Mouse (Mus musculus): ENCODE data around the gene Alcam. TPM values are rescaled to one million over a fixed set of nuclear protein-coding genes. Genes with fewer than 3 reads are reported as not detected.

Alcam gene
- polyA plus RNA-seq (2014; fragmentation: Nextera tagmentation; extraction: Ambion mirVana): 14.7 and 21.2 TPM in 2 replicates

- Histone ChIP-seq H3K27me3 (ENCODE audit: control insufficient read depth, insufficient read depth, low read length) (no peaks in the 10 kb centered on the region), H3K4me2 (ENCODE audit: low read length) (peak within 1 kb of the TSS; percentile 84), H3K9ac (ENCODE audit: low read length) (peak within 1 kb of the TSS; percentile 71), H3K4me3 (ENCODE audit: control insufficient read depth in 1 of 2, insufficient read depth in 1 of 2, low read depth in 1 of 2, low read length in 2 of 2) (peak within 1 kb of the TSS; percentile 80 to 83), H3K9me3 (ENCODE audit: control insufficient read depth, low read length) (no peaks in the 10 kb centered on the region), H3K27ac (replicated peaks in 1 of 2; ENCODE audit: control insufficient read depth in 1 of 2, insufficient read depth in 1 of 2, low read depth in 2 of 2, low read length in 2 of 2) (peak within 1 kb of the TSS; percentile 67 to 78), H3K36me3 (ENCODE audit: control insufficient read depth, insufficient read depth, low read length) (no peaks in the 10 kb centered on the region), H3K4me1 (ENCODE audit: control insufficient read depth in 2 of 2, insufficient read depth in 2 of 2, low read length in 2 of 2) (peaks cover 0 to 7% of the 10 kb centered on the region in 2 experiments; a peak in 2 of 4 replicates)
- WGBS: under 1% methylated on average over 14 of the region's 14 CpGs
- ATAC-seq (ENCODE audit: insufficient number of reproducible peaks, insufficient read depth, low FRiP score, low read depth): no peak
Measured at GRCm38 (mm10) chr16:52453971-52454514, at the start of gene Alcam. Gene Alcam, minus strand, starts transcription at chr16:52454074.

- H3K27me3 ChIP-seq (ENCODE audit: control insufficient read depth, insufficient read depth, low read length): no peaks in the 10 kb centered on the region
- H3K4me2 ChIP-seq (ENCODE audit: low read length): no peak overlapping the region
- H3K9ac ChIP-seq (ENCODE audit: low read length): no peak overlapping the region
- no peak overlapping the region for H3K4me3 ChIP-seq (ENCODE audit: control insufficient read depth in 1 of 2, insufficient read depth in 1 of 2, low read depth in 1 of 2, low read length in 2 of 2)
- no peaks in the 10 kb centered on the region for H3K9me3 ChIP-seq (ENCODE audit: control insufficient read depth, low read length)
- 66% methylated on average over 4 of the region's 4 CpGs for WGBS
- H3K36me3 ChIP-seq (ENCODE audit: control insufficient read depth, insufficient read depth, low read length): no peaks in the 10 kb centered on the region
- ATAC-seq (ENCODE audit: insufficient number of reproducible peaks, insufficient read depth, low FRiP score, low read depth): no peak
- H3K4me1 ChIP-seq (ENCODE audit: control insufficient read depth in 2 of 2, insufficient read depth in 2 of 2, low read length in 2 of 2): no peaks in the 10 kb centered on the region
- no peak overlapping the region for H3K27ac ChIP-seq (replicated peaks in 1 of 2; ENCODE audit: control insufficient read depth in 1 of 2, insufficient read depth in 1 of 2, low read depth in 2 of 2, low read length in 2 of 2)
Measured at GRCm38 (mm10) chr16:52498757-52499335, 45.0 kb upstream of the Alcam start.

GRCm38 (mm10) chr16:52490542-52490941 lies 36.7 kb upstream of the Alcam start:
- WGBS: 71% methylated on average over 1 of the region's 1 CpGs
- no peaks in the 10 kb centered on the region for H3K9me3 ChIP-seq (ENCODE audit: control insufficient read depth, low read length)
- no peak overlapping the region for H3K4me2 ChIP-seq (ENCODE audit: low read length)
- H3K27ac ChIP-seq (replicated peaks in 1 of 2; ENCODE audit: control insufficient read depth in 1 of 2, insufficient read depth in 1 of 2, low read depth in 2 of 2, low read length in 2 of 2): no peak overlapping the region
- ATAC-seq (ENCODE audit: insufficient number of reproducible peaks, insufficient read depth, low FRiP score, low read depth): no peak
- no peak overlapping the region for H3K4me3 ChIP-seq (ENCODE audit: control insufficient read depth in 1 of 2, insufficient read depth in 1 of 2, low read depth in 1 of 2, low read length in 2 of 2)
- no peaks in the 10 kb centered on the region for H3K36me3 ChIP-seq (ENCODE audit: control insufficient read depth, insufficient read depth, low read length)
- H3K9ac ChIP-seq (ENCODE audit: low read length): no peak overlapping the region
- no peaks in the 10 kb centered on the region for H3K27me3 ChIP-seq (ENCODE audit: control insufficient read depth, insufficient read depth, low read length)
- no peaks in the 10 kb centered on the region for H3K4me1 ChIP-seq (ENCODE audit: control insufficient read depth in 2 of 2, insufficient read depth in 2 of 2, low read length in 2 of 2)

GRCm38 (mm10) chr16:52474235-52474634 lies 20.4 kb upstream of the Alcam start:
- H3K27ac ChIP-seq (replicated peaks in 1 of 2; ENCODE audit: control insufficient read depth in 1 of 2, insufficient read depth in 1 of 2, low read depth in 2 of 2, low read length in 2 of 2): no peak overlapping the region
- no peak for ATAC-seq (ENCODE audit: insufficient number of reproducible peaks, insufficient read depth, low FRiP score, low read depth)

GRCm38 (mm10) chr16:52473089-52473488 lies 19.2 kb upstream of the Alcam start:
- H3K4me2 ChIP-seq (ENCODE audit: low read length): no peak overlapping the region
- H3K36me3 ChIP-seq (ENCODE audit: control insufficient read depth, insufficient read depth, low read length): no peaks in the 10 kb centered on the region
- no peak overlapping the region for H3K4me3 ChIP-seq (ENCODE audit: control insufficient read depth in 1 of 2, insufficient read depth in 1 of 2, low read depth in 1 of 2, low read length in 2 of 2)
- H3K9ac ChIP-seq (ENCODE audit: low read length): no peak overlapping the region
- no peaks in the 10 kb centered on the region for H3K4me1 ChIP-seq (ENCODE audit: control insufficient read depth in 2 of 2, insufficient read depth in 2 of 2, low read length in 2 of 2)
- H3K27me3 ChIP-seq (ENCODE audit: control insufficient read depth, insufficient read depth, low read length): no peaks in the 10 kb centered on the region
- H3K9me3 ChIP-seq (ENCODE audit: control insufficient read depth, low read length): no peaks in the 10 kb centered on the region
- no peak for ATAC-seq (ENCODE audit: insufficient number of reproducible peaks, insufficient read depth, low FRiP score, low read depth)
- 88% methylated on average over 2 of the region's 2 CpGs for WGBS
- no peak overlapping the region for H3K27ac ChIP-seq (replicated peaks in 1 of 2; ENCODE audit: control insufficient read depth in 1 of 2, insufficient read depth in 1 of 2, low read depth in 2 of 2, low read length in 2 of 2)

More at GRCm38 (mm10) chr16:52474235-52474634, 20.4 kb upstream of the Alcam start:
- H3K9me3 ChIP-seq (ENCODE audit: control insufficient read depth, low read length): no peaks in the 10 kb centered on the region
- H3K36me3 ChIP-seq (ENCODE audit: control insufficient read depth, insufficient read depth, low read length): no peaks in the 10 kb centered on the region
- H3K27me3 ChIP-seq (ENCODE audit: control insufficient read depth, insufficient read depth, low read length): no peaks in the 10 kb centered on the region
- H3K4me3 ChIP-seq (ENCODE audit: control insufficient read depth in 1 of 2, insufficient read depth in 1 of 2, low read depth in 1 of 2, low read length in 2 of 2): no peak overlapping the region
- no peak overlapping the region for H3K9ac ChIP-seq (ENCODE audit: low read length)
- WGBS: 72% methylated on average over 4 of the region's 4 CpGs
- H3K4me1 ChIP-seq (ENCODE audit: control insufficient read depth in 2 of 2, insufficient read depth in 2 of 2, low read length in 2 of 2): no peaks in the 10 kb centered on the region
- H3K4me2 ChIP-seq (ENCODE audit: low read length): no peak overlapping the region

- no peaks in the 10 kb centered on the region for H3K27me3 ChIP-seq (ENCODE audit: control insufficient read depth, insufficient read depth, low read length)
- no peak overlapping the region for H3K4me3 ChIP-seq (ENCODE audit: control insufficient read depth in 1 of 2, insufficient read depth in 1 of 2, low read depth in 1 of 2, low read length in 2 of 2)
- no peak for ATAC-seq (ENCODE audit: insufficient number of reproducible peaks, insufficient read depth, low FRiP score, low read depth)
- H3K9ac ChIP-seq (ENCODE audit: low read length): no peak overlapping the region
- H3K36me3 ChIP-seq (ENCODE audit: control insufficient read depth, insufficient read depth, low read length): no peaks in the 10 kb centered on the region
- H3K27ac ChIP-seq (replicated peaks in 1 of 2; ENCODE audit: control insufficient read depth in 1 of 2, insufficient read depth in 1 of 2, low read depth in 2 of 2, low read length in 2 of 2): no peak overlapping the region
- H3K4me1 ChIP-seq (ENCODE audit: control insufficient read depth in 2 of 2, insufficient read depth in 2 of 2, low read length in 2 of 2): no peaks in the 10 kb centered on the region
- H3K4me2 ChIP-seq (ENCODE audit: low read length): no peak overlapping the region
- 82% methylated on average over 3 of the region's 3 CpGs for WGBS
- H3K9me3 ChIP-seq (ENCODE audit: control insufficient read depth, low read length): no peaks in the 10 kb centered on the region
Measured at GRCm38 (mm10) chr16:52472635-52473034, 18.8 kb upstream of the Alcam start.

GRCm38 (mm10) chr16:52472059-52472458 lies 18.2 kb upstream of the Alcam start:
- Histone ChIP-seq H3K4me2 (ENCODE audit: low read length) (no peak overlapping the region), H3K36me3 (ENCODE audit: control insufficient read depth, insufficient read depth, low read length) (no peaks in the 10 kb centered on the region), H3K4me3 (ENCODE audit: control insufficient read depth in 1 of 2, insufficient read depth in 1 of 2, low read depth in 1 of 2, low read length in 2 of 2) (no peak overlapping the region), H3K4me1 (ENCODE audit: control insufficient read depth in 2 of 2, insufficient read depth in 2 of 2, low read length in 2 of 2) (no peaks in the 10 kb centered on the region), H3K27ac (replicated peaks in 1 of 2; ENCODE audit: control insufficient read depth in 1 of 2, insufficient read depth in 1 of 2, low read depth in 2 of 2, low read length in 2 of 2) (no peak overlapping the region), H3K9me3 (ENCODE audit: control insufficient read depth, low read length) (no peaks in the 10 kb centered on the region), H3K27me3 (ENCODE audit: control insufficient read depth, insufficient read depth, low read length) (no peaks in the 10 kb centered on the region), H3K9ac (ENCODE audit: low read length) (no peak overlapping the region)
- ATAC-seq (ENCODE audit: insufficient number of reproducible peaks, insufficient read depth, low FRiP score, low read depth): no peak

- Histone ChIP-seq H3K27ac (replicated peaks in 1 of 2; ENCODE audit: control insufficient read depth in 1 of 2, insufficient read depth in 1 of 2, low read depth in 2 of 2, low read length in 2 of 2) (no peak overlapping the region), H3K27me3 (ENCODE audit: control insufficient read depth, insufficient read depth, low read length) (no peaks in the 10 kb centered on the region), H3K4me3 (ENCODE audit: control insufficient read depth in 1 of 2, insufficient read depth in 1 of 2, low read depth in 1 of 2, low read length in 2 of 2) (no peak overlapping the region), H3K36me3 (ENCODE audit: control insufficient read depth, insufficient read depth, low read length) (no peaks in the 10 kb centered on the region), H3K4me2 (ENCODE audit: low read length) (no peak overlapping the region), H3K9ac (ENCODE audit: low read length) (no peak overlapping the region), H3K4me1 (ENCODE audit: control insufficient read depth in 2 of 2, insufficient read depth in 2 of 2, low read length in 2 of 2) (no peaks in the 10 kb centered on the region), H3K9me3 (ENCODE audit: control insufficient read depth, low read length) (no peaks in the 10 kb centered on the region)
- 62% methylated on average over 2 of the region's 2 CpGs for WGBS
- no peak for ATAC-seq (ENCODE audit: insufficient number of reproducible peaks, insufficient read depth, low FRiP score, low read depth)
Measured at GRCm38 (mm10) chr16:52470881-52471280, 17.0 kb upstream of the Alcam start.
